Mouse (Mus musculus): Measurements from ENCODE around the gene Rnasek.

- TF ChIP-seq POLR2A (IDR thresholded peaks at IDR 0.05; ENCODE audit: borderline replicate concordance, extremely low read depth, insufficient read depth, insufficient read length, poor library complexity, severe bottlenecking): no peak
- TF ChIP-seq CTCF (IDR thresholded peaks at IDR 0.05; ENCODE audit: borderline replicate concordance, extremely low read depth, insufficient read depth, insufficient read length): no peak
Measured at GRCm38 (mm10) chr11:70271641-70272040, 32.0 kb upstream of the Rnasek start.
